Mouse (Mus musculus) E14TG2a.4 (cell line): Measurements from ENCODE around the gene Cby3.

Experiments
- CTCF ChIP-seq: conservative IDR thresholded peaks from 2 replicates; pipeline ENCODE4 v1.5.1; 2014; ENCODE audit warnings: low read length
- POU5F1 ChIP-seq: IDR thresholded peaks from 2 replicates; pipeline ENCODE4 v1.6.1; 2014; ENCODE audit warnings: low read length, borderline replicate concordance

DNA sequence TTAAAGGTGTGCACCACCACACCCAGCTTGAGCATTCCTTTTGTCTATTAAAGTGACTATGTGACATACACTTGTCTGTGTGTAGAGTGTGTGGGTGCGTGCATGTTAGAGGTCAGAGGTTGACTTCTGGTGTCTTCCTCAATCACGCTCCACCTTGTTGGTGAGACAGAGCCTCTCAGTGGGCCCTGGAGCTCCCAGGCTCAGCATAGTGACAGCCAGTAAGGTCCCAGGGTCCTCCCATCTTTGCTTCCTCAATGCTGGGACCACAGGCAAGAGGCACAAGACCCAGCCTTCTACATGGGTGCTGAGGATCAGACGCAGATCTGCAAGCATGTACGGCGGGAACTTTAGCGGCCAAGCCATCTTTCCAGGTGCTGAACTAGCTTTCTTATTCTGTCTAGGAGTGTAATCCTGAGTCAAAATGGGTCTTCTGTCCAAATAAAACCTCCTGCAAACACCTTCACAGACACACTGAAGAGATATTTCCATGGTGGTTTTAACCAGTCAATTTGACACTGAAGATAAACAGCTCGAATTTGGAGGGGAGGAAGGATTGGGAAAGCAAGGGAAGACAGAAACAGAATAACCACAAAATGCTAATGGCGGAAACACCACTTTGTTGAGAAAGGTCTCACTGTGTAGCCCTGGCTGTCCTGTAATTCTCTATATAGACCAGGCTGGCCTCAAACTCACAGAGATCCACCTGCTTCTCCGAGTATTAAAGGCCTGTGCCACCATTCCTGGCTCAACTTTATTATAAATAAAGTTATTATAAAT lies 7.8 kb upstream of the Cby3 start:
- no peak for TF ChIP-seq CTCF
- no peak for TF ChIP-seq POU5F1
